Mouse (Mus musculus) megakaryocyte progenitor cell, adult 5-6 weeks (primary cell): ENCODE data around the gene Rhox2h. TPM values are rescaled to one million over a fixed set of nuclear protein-coding genes. Genes with fewer than 3 reads are reported as not detected.
"Not testable (repeated sequence)": the region's sequence is repeated elsewhere in the genome, so short reads cannot be mapped to it uniquely, and the experiment has no call there.

Experiments
- ATAC-seq: replicated peaks from 2 replicates; pipeline ENCODE4 v1.8.0; 2016; ENCODE audit warnings: mild to moderate bottlenecking, moderate TSS enrichment, inconsistent platforms; ENCODE audit not compliant: poor library complexity
- total RNA-seq, 2 experiments: library from RNA; stranded (forward) in 1 of 2; stranded (reverse) in 1 of 2; fragments of 157-497, 149-512 nt in 1 of 2; fragments of 200-1000 nt in 1 of 2; gene quantifications; 2 replicates each; pipeline versions ENCODE4 v1.2.3 to v1.2.4; 2015 to 2017

The Rhox2h gene
- total RNA-seq (2015) (not detected in 2 replicates), total RNA-seq (2017) (not detected in 2 replicates)

DNA sequence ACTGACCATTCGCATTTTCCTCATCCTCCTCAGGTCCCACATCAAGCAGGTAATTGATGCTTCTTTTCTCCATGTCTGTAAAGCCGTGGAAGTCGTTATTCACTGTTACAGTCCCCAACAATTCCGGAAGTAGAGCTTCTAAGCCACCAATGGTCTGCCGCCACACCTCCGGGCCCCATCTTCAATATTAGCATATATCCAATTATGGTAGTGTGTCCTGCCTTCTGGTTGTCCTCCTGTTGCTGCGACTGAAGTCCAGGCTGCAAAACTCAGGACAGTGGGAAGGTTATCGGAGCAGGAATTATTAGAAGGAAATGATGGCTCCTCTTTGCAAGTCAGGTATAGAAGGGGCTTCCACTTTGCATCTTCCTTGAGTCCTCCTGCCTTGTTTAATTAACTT is at the start of gene Rhox2h:
Gene Rhox2h, minus strand, starts transcription at position 101 of the 400 bp plus-strand sequence.
- not testable (repeated sequence) for ATAC-seq

DNA sequence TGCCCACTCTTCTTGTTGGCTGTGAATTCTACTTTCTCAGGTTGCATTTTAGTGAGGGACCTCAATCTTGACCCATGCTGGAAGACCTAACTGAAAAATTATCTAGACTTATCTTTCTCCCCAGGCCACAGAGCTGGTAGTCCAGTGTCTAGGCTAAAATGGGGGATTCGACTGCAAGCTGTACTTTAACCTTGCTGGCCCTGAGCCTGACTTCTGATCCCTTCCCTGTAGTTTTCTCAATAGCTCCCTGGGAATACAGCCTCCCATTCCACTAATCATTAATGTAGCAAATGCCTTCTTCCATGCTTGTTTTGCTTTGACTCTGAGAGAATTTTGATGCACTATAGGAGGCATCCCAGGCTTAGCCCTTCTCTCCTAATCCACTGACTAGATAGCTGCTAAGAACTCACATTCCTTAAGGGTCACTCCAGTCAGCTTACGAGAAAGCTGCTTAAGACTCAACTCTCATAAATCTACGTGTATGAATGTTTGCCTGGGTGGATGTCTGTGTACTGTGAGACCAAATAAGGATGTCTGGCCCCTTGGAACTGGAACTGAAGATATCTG is 28.8 kb upstream of the Rhox2h start:
- ATAC-seq, result no peak

DNA sequence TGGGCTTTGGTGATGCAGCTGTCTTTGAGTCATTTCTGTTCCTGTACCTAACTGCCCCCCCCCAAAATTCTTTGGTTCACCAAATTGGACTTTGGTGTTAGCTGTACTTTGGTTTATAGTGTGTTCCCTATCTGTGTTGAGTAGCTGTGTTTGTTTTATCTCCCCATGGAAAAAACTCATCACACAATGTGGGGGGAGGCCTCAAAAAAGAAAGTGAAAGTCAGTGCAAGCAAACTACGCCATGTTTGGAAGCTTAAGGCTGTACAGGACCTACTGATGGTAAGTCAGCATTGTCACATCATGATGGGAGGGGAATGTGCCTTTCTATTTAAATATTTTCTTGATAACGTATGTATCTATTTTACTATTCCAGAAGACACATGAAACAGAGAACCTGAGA is 19.2 kb upstream of the Rhox2h start:
- no peak for ATAC-seq

GRCm38 (mm10) chrX:37683031-37683715 is 10.1 kb upstream of the Rhox2h start:
- ATAC-seq, result no peak

GRCm38 (mm10) chrX:37668664-37669063 is 4.4 kb downstream of the Rhox2h start, which contains the start of gene Rhox3h:
Gene Rhox3h (minus strand): TSS chrX:37668764.
- not testable (repeated sequence) for ATAC-seq

DNA sequence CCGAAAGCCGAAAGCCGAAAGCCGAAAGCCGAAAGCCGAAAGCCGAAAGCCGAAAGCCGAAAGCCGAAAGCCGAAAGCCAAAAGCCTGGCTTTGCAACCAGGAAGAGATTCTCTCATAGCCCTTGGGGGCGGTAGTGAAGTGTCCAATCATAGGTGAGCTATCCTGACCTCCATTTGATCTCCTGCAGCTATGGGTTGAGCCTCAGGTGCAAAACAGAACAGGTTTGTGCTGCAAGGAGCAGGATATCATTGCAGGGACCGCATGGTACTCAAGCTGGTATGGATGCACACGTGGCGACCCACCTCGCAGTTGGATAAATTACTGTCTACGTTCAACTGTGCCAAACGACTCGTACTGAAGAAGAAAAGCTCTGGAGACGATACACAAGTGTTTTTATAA is 21.9 kb downstream of the Rhox2h start, which contains the start of gene Rhox4g:
Gene Rhox4g, minus strand, starts transcription at position 101 of the 400 bp plus-strand sequence.
- ATAC-seq, result not testable (repeated sequence)

DNA sequence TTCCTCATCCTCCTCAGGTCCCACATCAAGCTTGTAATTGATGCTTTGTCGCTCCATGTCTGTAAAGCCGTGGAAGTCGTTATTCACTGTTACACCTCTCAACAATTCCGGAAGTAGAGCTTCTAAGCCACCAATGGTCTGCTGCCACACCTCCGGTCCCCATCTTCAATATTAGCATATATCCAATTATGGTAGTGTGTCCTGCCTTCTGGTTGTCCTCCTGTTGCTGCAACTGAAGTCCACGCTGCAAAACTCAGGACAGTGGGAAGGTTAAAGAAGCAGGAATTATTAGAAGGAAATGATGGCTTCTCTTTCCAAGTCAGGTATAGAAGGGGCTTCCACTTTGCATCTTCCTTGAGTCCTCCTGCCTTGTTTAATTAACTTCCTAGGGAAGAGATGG is 29.7 kb downstream of the Rhox2h start, which contains the start of gene Rhox2g:
Gene Rhox2g, minus strand, starts transcription at position 101 of the 400 bp plus-strand sequence.
- ATAC-seq, result not testable (repeated sequence)

GRCm38 (mm10) chrX:37628512-37628911 is 44.6 kb downstream of the Rhox2h start, which contains the start of gene Rhox3g:
Gene Rhox3g (minus strand): TSS chrX:37628612.
- not testable (repeated sequence) for ATAC-seq

Other genes with a start within 250 kb of the Rhox2h start
- gene Rhox4b, start 240.8 kb downstream of the Rhox2h start, total RNA-seq (2015), result not detected in 2 replicates
- gene Rhox4b, start 240.8 kb downstream of the Rhox2h start, total RNA-seq (2017), result not detected in 2 replicates
- not detected in 2 replicates for gene Rhox2c, start 219.6 kb downstream of the Rhox2h start, total RNA-seq (2015)
- gene Rhox2c, start 219.6 kb downstream of the Rhox2h start, total RNA-seq (2017), result not detected in 2 replicates
- not detected in 2 replicates for gene Rhox3c, start 214.7 kb downstream of the Rhox2h start, total RNA-seq (2015)
- not detected in 2 replicates for gene Rhox3c, start 214.7 kb downstream of the Rhox2h start, total RNA-seq (2017)
- gene Rhox4c, start 192.9 kb downstream of the Rhox2h start, total RNA-seq (2015), result not detected in 2 replicates
- not detected in 2 replicates for gene Rhox4c, start 192.9 kb downstream of the Rhox2h start, total RNA-seq (2017)
- not detected in 2 replicates for gene Rhox2d, start 179.8 kb downstream of the Rhox2h start, total RNA-seq (2015)
- not detected in 2 replicates for gene Rhox2d, start 179.8 kb downstream of the Rhox2h start, total RNA-seq (2017)
- not detected in 2 replicates for gene Rhox4d, start 158.9 kb downstream of the Rhox2h start, total RNA-seq (2015)
- not detected in 2 replicates for gene Rhox4d, start 158.9 kb downstream of the Rhox2h start, total RNA-seq (2017)
- not detected in 2 replicates for gene Rhox2e, start 142.8 kb downstream of the Rhox2h start, total RNA-seq (2015)
- gene Rhox2e, start 142.8 kb downstream of the Rhox2h start, total RNA-seq (2017), result not detected in 2 replicates
- gene Rhox3e, start 131.3 kb downstream of the Rhox2h start, total RNA-seq (2015), result not detected in 2 replicates
- gene Rhox3e, start 131.3 kb downstream of the Rhox2h start, total RNA-seq (2017), result not detected in 2 replicates
- gene Rhox4e, start 115.9 kb downstream of the Rhox2h start, total RNA-seq (2015), result not detected in 2 replicates
- not detected in 2 replicates for gene Rhox4e, start 115.9 kb downstream of the Rhox2h start, total RNA-seq (2017)
- gene Rhox2f, start 101.9 kb downstream of the Rhox2h start, total RNA-seq (2015), result not detected in 2 replicates
- gene Rhox2f, start 101.9 kb downstream of the Rhox2h start, total RNA-seq (2017), result not detected in 2 replicates
- gene Rhox3f, start 92.3 kb downstream of the Rhox2h start, total RNA-seq (2015), result not detected in 2 replicates
- gene Rhox3f, start 92.3 kb downstream of the Rhox2h start, total RNA-seq (2017), result not detected in 2 replicates
- gene Rhox4f, start 65.6 kb downstream of the Rhox2h start, total RNA-seq (2015), result not detected in 2 replicates
- gene Rhox4f, start 65.6 kb downstream of the Rhox2h start, total RNA-seq (2017), result not detected in 2 replicates
- not detected in 2 replicates for gene Rhox3g, start 44.7 kb downstream of the Rhox2h start, total RNA-seq (2015)
- not detected in 2 replicates for gene Rhox3g, start 44.7 kb downstream of the Rhox2h start, total RNA-seq (2017)
- gene Rhox2g, start 29.8 kb downstream of the Rhox2h start, total RNA-seq (2015), result not detected in 2 replicates
- gene Rhox2g, start 29.8 kb downstream of the Rhox2h start, total RNA-seq (2017), result not detected in 2 replicates
- gene Rhox4g, start 21.9 kb downstream of the Rhox2h start, total RNA-seq (2015), result not detected in 2 replicates
- not detected in 2 replicates for gene Rhox4g, start 21.9 kb downstream of the Rhox2h start, total RNA-seq (2017)
- gene Rhox3h, start 4.5 kb downstream of the Rhox2h start, total RNA-seq (2015), result not detected in 2 replicates
- not detected in 2 replicates for gene Rhox3h, start 4.5 kb downstream of the Rhox2h start, total RNA-seq (2017)
- gene Rhox5, start 131.6 kb upstream of the Rhox2h start, total RNA-seq (2015), result not detected in 2 replicates
- not detected in 2 replicates for gene Rhox5, start 131.6 kb upstream of the Rhox2h start, total RNA-seq (2017)
- not detected in 2 replicates for gene Rhox6, start 153.6 kb upstream of the Rhox2h start, total RNA-seq (2015)
- not detected in 2 replicates for gene Rhox6, start 153.6 kb upstream of the Rhox2h start, total RNA-seq (2017)
- not detected in 2 replicates for gene Rhox7a, start 158.4 kb upstream of the Rhox2h start, total RNA-seq (2015)
- gene Rhox7a, start 158.4 kb upstream of the Rhox2h start, total RNA-seq (2017), result not detected in 2 replicates
- gene Rhox8, start 205.7 kb upstream of the Rhox2h start, total RNA-seq (2015), result not detected in 2 replicates
- gene Rhox8, start 205.7 kb upstream of the Rhox2h start, total RNA-seq (2017), result not detected in 2 replicates
- not detected in 2 replicates for gene Rhox7b, start 224.0 kb upstream of the Rhox2h start, total RNA-seq (2015)
- not detected in 2 replicates for gene Rhox7b, start 224.0 kb upstream of the Rhox2h start, total RNA-seq (2017)
- gene Rhox9, start 228.5 kb upstream of the Rhox2h start, total RNA-seq (2015), result not detected in 2 replicates
- gene Rhox9, start 228.5 kb upstream of the Rhox2h start, total RNA-seq (2017), result not detected in 2 replicates